Mouse (Mus musculus): ENCODE data around the gene 1700021F07Rik. TPM values are rescaled to one million over a fixed set of nuclear protein-coding genes. Genes with fewer than 3 reads are reported as not detected.

The 1700021F07Rik gene
- polyA plus RNA-seq (2014; fragmentation: Nextera tagmentation; extraction: Ambion mirVana), result not detected in 2 replicates

DNA sequence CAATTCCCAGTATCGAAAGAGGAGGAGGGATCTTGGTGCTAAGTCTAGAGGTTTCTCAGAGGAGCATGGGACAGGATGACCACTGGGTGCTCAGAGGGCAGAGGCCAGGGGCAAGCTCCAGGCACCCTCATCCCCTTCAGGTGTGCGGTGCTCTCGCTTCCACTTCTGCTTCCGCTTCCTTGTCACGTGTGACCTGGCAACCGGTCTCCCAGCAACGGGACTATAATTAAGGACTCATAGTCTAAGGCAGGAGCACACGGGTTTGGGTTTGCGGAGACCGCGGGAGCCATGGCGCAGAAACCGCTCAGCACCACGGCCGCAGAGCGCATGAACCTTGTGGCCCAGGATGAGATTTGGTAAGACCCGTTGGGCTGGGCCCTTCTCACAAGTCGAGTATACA, at the start of gene 1700021F07Rik:
1700021F07Rik (plus strand) TSS at position 211 of the 400 bp plus-strand sequence.
- no peak within 1 kb of the TSS for H3K4me3 ChIP-seq (ENCODE audit: low read depth, low read length)
- H3K9me3 ChIP-seq (ENCODE audit: control insufficient read depth, low read length), result no peaks in the 10 kb centered on the region
- H3K27ac ChIP-seq (ENCODE audit: low read depth), result no peak within 1 kb of the TSS
- no peak within 1 kb of the TSS for H3K9ac ChIP-seq (ENCODE audit: low read length)
- no peak for ATAC-seq (replicated peaks; ENCODE audit: low FRiP score, low TSS enrichment, low read depth)
- H3K4me2 ChIP-seq (ENCODE audit: low read length), result no peak within 1 kb of the TSS
- no peaks in the 10 kb centered on the region for H3K36me3 ChIP-seq (ENCODE audit: control insufficient read depth, insufficient read depth, low read length)
- H3K4me1 ChIP-seq (replicated peaks; ENCODE audit: control insufficient read depth, insufficient read depth, low read length), result no peaks in the 10 kb centered on the region; the same call in 1 of the 2 replicates
- no peaks in the 10 kb centered on the region for H3K27me3 ChIP-seq (replicated peaks; ENCODE audit: control insufficient read depth, insufficient read depth, low read length)
- 91% methylated on average over 18 of the region's 18 CpGs for WGBS
- no peak for DNase-seq (ENCODE audit: low spot score)

DNA sequence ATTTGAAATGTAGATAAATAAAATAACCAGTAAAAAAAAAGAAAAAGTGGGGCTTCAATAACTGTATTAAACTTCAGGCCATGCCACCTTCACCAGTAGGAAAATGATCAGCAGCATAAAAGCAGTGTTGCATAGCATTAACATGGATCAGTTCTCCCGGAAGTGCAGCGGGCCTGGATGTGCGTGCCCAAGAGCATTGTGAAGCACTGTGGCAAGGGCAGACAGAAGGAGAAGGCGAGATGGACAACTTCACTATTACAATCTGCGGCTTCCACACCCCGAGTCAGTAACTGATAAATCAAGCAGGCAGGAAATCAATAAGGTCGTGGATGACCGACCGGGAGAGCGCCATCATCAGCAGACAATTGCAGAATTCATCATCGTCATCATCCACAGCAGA, 49.2 kb upstream of the 1700021F07Rik start:
- no peaks in the 10 kb centered on the region for H3K36me3 ChIP-seq (ENCODE audit: control insufficient read depth, insufficient read depth, low read length)
- peak; percentile 37 for DNase-seq (ENCODE audit: low spot score)
- no peaks in the 10 kb centered on the region for H3K27me3 ChIP-seq (replicated peaks; ENCODE audit: control insufficient read depth, insufficient read depth, low read length)
- no peak for ATAC-seq (replicated peaks; ENCODE audit: low FRiP score, low TSS enrichment, low read depth)
- WGBS, result 52% methylated on average over 11 of the region's 11 CpGs
- H3K4me1 ChIP-seq (replicated peaks; ENCODE audit: control insufficient read depth, insufficient read depth, low read length), result no peaks in the 10 kb centered on the region
- H3K9me3 ChIP-seq (ENCODE audit: control insufficient read depth, low read length), result no peaks in the 10 kb centered on the region
- H3K27ac ChIP-seq (ENCODE audit: low read depth), result no peak overlapping the region
- H3K4me3 ChIP-seq (ENCODE audit: low read depth, low read length), result no peak overlapping the region
- H3K4me2 ChIP-seq (ENCODE audit: low read length), result no peak overlapping the region
- no peak overlapping the region for H3K9ac ChIP-seq (ENCODE audit: low read length)

DNA sequence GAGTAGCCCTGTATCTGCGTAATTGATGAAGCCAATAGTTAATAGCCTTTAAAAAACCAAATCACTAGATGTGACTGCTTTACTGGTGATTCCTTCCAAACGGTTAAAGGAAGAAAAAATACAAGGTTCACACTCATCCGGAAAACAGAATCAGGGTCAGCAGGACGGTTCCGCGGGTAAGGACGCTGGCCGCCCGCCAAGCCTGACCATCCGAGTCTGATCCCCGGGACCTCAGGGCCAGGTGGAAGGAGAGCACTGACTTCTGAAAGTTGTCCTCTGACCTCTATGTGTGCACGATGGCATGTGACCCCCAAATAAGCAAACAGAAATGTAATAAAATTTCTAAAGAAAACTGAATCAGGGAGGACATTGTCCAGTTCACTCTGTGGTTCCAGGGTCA, 43.3 kb upstream of the 1700021F07Rik start:
- H3K4me3 ChIP-seq (ENCODE audit: low read depth, low read length), result no peak overlapping the region
- no peak overlapping the region for H3K9ac ChIP-seq (ENCODE audit: low read length)
- 77% methylated on average over 12 of the region's 12 CpGs for WGBS
- H3K36me3 ChIP-seq (ENCODE audit: control insufficient read depth, insufficient read depth, low read length), result no peaks in the 10 kb centered on the region
- H3K4me1 ChIP-seq (replicated peaks; ENCODE audit: control insufficient read depth, insufficient read depth, low read length), result no peaks in the 10 kb centered on the region
- no peaks in the 10 kb centered on the region for H3K9me3 ChIP-seq (ENCODE audit: control insufficient read depth, low read length)
- H3K27ac ChIP-seq (ENCODE audit: low read depth), result no peak overlapping the region
- DNase-seq (ENCODE audit: low spot score), result peak; percentile 20
- no peak for ATAC-seq (replicated peaks; ENCODE audit: low FRiP score, low TSS enrichment, low read depth)
- H3K27me3 ChIP-seq (replicated peaks; ENCODE audit: control insufficient read depth, insufficient read depth, low read length), result no peaks in the 10 kb centered on the region
- no peak overlapping the region for H3K4me2 ChIP-seq (ENCODE audit: low read length)

DNA sequence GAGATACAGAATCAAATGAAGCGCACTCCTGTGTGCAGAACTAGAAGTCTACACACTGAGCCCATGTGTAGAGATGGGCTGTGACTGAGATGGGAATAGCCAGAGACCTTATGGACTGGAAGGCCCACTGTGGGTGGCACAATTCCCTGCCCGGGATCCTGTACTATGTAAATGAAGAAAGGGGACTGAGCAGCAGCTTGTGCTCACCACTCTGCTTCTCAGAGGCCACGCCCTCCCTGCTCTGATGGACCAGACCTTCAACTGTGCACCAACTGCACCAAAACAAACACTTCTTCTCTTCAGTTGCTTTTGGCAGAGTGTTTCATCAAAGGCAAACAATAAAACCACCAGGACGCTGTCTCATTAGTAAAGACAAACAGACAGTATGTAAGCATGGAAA, 37.9 kb upstream of the 1700021F07Rik start:
- Histone ChIP-seq H3K36me3 (ENCODE audit: control insufficient read depth, insufficient read depth, low read length) (no peaks in the 10 kb centered on the region), H3K9me3 (ENCODE audit: control insufficient read depth, low read length) (no peaks in the 10 kb centered on the region), H3K27me3 (replicated peaks; ENCODE audit: control insufficient read depth, insufficient read depth, low read length) (no peaks in the 10 kb centered on the region), H3K4me3 (ENCODE audit: low read depth, low read length) (no peak overlapping the region), H3K4me2 (ENCODE audit: low read length) (no peak overlapping the region), H3K4me1 (replicated peaks; ENCODE audit: control insufficient read depth, insufficient read depth, low read length) (no peaks in the 10 kb centered on the region), H3K9ac (ENCODE audit: low read length) (no peak overlapping the region), H3K27ac (ENCODE audit: low read depth) (no peak overlapping the region)
- DNase-seq (ENCODE audit: low spot score) (peak; percentile 7), ATAC-seq (replicated peaks; ENCODE audit: low FRiP score, low TSS enrichment, low read depth) (no peak)
- WGBS, result 76% methylated on average over 4 of the region's 4 CpGs

DNA sequence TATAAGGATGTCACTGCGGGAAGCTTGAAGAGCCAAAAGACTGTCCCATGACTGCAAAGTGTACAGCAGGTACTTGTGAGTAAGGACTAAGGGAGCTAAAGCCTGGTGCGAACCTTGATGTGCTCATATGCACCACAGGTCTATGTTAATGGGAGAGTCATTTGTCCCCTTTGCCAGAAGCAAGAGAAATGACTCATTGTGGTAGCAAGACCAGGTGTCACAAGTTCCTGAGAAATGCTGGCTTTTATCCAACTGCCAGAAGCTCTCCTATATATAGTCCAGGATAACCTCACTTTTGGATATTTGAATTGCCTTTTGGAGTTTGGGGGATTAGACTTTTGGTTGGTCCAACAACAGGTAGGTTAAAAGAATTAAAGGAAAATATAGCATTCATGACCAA, 22.8 kb upstream of the 1700021F07Rik start:
- H3K36me3 ChIP-seq (ENCODE audit: control insufficient read depth, insufficient read depth, low read length), result no peaks in the 10 kb centered on the region
- WGBS, result 88% methylated on average over 2 of the region's 2 CpGs
- H3K4me3 ChIP-seq (ENCODE audit: low read depth, low read length), result no peak overlapping the region
- no peak overlapping the region for H3K4me2 ChIP-seq (ENCODE audit: low read length)
- no peaks in the 10 kb centered on the region for H3K9me3 ChIP-seq (ENCODE audit: control insufficient read depth, low read length)
- H3K9ac ChIP-seq (ENCODE audit: low read length), result no peak overlapping the region
- no peaks in the 10 kb centered on the region for H3K4me1 ChIP-seq (replicated peaks; ENCODE audit: control insufficient read depth, insufficient read depth, low read length)
- ATAC-seq (replicated peaks; ENCODE audit: low FRiP score, low TSS enrichment, low read depth) (no peak), DNase-seq (ENCODE audit: low spot score) (peak; percentile 38)
- H3K27me3 ChIP-seq (replicated peaks; ENCODE audit: control insufficient read depth, insufficient read depth, low read length), result no peaks in the 10 kb centered on the region
- no peak overlapping the region for H3K27ac ChIP-seq (ENCODE audit: low read depth)

DNA sequence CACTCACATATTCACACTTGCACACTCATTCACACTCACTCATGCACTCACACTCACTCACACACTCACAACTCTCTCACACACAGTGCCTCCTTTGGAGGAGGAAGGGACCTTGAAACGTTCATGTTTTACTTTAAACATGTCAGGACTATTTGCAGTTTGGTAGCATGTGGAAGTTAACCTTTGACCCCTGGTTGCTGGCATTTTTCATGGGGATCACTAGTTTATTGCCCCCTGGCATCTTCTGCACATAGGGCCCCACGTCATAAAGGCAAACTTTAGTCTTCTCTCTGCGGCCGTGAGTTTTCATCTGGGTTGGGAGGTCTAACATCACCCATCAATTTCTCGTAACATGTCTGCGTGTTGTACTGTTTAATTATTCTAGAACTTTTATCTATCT, 8.4 kb upstream of the 1700021F07Rik start:
- Histone ChIP-seq H3K4me1 (replicated peaks; ENCODE audit: control insufficient read depth, insufficient read depth, low read length) (0 out of 2 replicates have a peak, but pooled peaks cover 4% of the 10 kb centered on the region), H3K9me3 (ENCODE audit: control insufficient read depth, low read length) (peaks cover 3% of the 10 kb centered on the region; the same call in 1 of the 2 replicates), H3K4me3 (ENCODE audit: low read depth, low read length) (no peak overlapping the region), H3K36me3 (ENCODE audit: control insufficient read depth, insufficient read depth, low read length) (no peaks in the 10 kb centered on the region), H3K4me2 (ENCODE audit: low read length) (no peak overlapping the region), H3K27ac (ENCODE audit: low read depth) (no peak overlapping the region), H3K27me3 (replicated peaks; ENCODE audit: control insufficient read depth, insufficient read depth, low read length) (no peaks in the 10 kb centered on the region), H3K9ac (ENCODE audit: low read length) (no peak overlapping the region)
- ATAC-seq (replicated peaks; ENCODE audit: low FRiP score, low TSS enrichment, low read depth), result no peak
- DNase-seq (ENCODE audit: low spot score), result no peak
- 48% methylated on average over 6 of the region's 6 CpGs for WGBS

DNA sequence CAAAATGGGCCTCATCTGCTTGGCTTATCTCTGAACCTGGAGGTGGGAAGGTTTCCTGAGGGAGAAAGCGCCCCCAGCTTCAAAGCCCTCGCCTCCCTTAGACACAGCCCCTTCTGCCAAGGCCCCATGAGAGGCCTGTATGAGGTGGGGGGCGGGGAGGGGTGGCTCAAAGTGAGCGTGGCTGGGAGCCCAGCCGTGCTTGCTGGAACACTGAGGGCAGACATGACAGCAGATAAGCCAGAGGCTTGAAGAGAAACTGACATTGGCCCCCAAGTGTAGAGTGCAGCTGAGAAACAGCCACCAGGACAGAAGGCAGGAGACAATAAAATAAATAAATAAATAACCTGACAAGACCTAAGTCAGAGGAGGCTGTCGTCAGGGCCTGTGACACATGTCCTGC, 7.2 kb upstream of the 1700021F07Rik start:
- ATAC-seq (replicated peaks; ENCODE audit: low FRiP score, low TSS enrichment, low read depth), result no peak
- no peak for DNase-seq (ENCODE audit: low spot score)
- no peaks in the 10 kb centered on the region for H3K27me3 ChIP-seq (replicated peaks; ENCODE audit: control insufficient read depth, insufficient read depth, low read length)
- peaks cover 2% of the 10 kb centered on the region; the same call in 1 of the 2 replicates for H3K9me3 ChIP-seq (ENCODE audit: control insufficient read depth, low read length)
- H3K36me3 ChIP-seq (ENCODE audit: control insufficient read depth, insufficient read depth, low read length), result no peaks in the 10 kb centered on the region
- no peak overlapping the region for H3K9ac ChIP-seq (ENCODE audit: low read length)
- WGBS, result 52% methylated on average over 6 of the region's 6 CpGs
- no peak overlapping the region for H3K4me3 ChIP-seq (ENCODE audit: low read depth, low read length)
- H3K4me1 ChIP-seq (replicated peaks; ENCODE audit: control insufficient read depth, insufficient read depth, low read length), result 0 out of 2 replicates have a peak, but pooled peaks cover 4% of the 10 kb centered on the region
- H3K4me2 ChIP-seq (ENCODE audit: low read length), result no peak overlapping the region
- H3K27ac ChIP-seq (ENCODE audit: low read depth), result no peak overlapping the region

DNA sequence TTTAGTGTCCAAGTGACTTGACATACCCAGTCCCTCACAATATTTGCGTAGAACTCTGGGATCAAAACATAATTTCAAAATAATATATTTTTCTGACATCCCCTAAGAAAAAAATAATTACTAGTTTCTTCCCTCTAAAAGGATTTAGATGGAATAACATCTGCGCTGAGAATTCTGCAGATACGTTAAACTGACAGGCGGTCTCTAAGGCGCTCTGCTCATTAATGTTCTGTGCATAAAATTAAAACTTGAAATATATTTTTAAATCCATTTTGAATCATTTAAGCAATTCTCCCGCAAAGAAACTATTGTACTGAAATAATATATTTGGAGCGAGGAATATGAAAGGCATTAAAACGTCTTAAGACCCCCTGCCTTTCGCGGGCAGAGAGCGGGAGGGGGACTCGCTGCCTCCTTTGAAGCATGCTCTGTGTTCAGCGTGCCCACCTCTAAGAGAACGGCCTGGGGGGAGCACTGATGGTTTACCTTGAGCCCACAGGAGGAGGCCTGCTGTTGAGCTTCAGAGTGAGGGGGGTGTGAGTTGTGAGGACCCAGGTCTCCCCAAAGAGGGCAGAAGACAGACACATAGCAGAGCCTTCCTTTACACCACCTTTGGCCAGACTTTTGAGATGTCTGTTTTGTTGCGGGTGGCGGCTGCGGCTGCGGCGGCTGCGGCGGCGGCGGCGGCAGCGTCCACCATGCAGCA, 6.1 kb upstream of the 1700021F07Rik start:
- no peak for DNase-seq (ENCODE audit: low spot score)
- Histone ChIP-seq H3K9me3 (ENCODE audit: control insufficient read depth, low read length) (no peaks in the 10 kb centered on the region), H3K4me2 (ENCODE audit: low read length) (no peak overlapping the region), H3K27me3 (replicated peaks; ENCODE audit: control insufficient read depth, insufficient read depth, low read length) (no peaks in the 10 kb centered on the region), H3K36me3 (ENCODE audit: control insufficient read depth, insufficient read depth, low read length) (no peaks in the 10 kb centered on the region), H3K4me3 (ENCODE audit: low read depth, low read length) (no peak overlapping the region), H3K4me1 (replicated peaks; ENCODE audit: control insufficient read depth, insufficient read depth, low read length) (peaks cover 4% of the 10 kb centered on the region; the same call in 1 of the 2 replicates), H3K27ac (ENCODE audit: low read depth) (no peak overlapping the region), H3K9ac (ENCODE audit: low read length) (no peak overlapping the region)
- ATAC-seq (replicated peaks; ENCODE audit: low FRiP score, low TSS enrichment, low read depth), result no peak
- WGBS, result 84% methylated on average over 25 of the region's 25 CpGs

DNA sequence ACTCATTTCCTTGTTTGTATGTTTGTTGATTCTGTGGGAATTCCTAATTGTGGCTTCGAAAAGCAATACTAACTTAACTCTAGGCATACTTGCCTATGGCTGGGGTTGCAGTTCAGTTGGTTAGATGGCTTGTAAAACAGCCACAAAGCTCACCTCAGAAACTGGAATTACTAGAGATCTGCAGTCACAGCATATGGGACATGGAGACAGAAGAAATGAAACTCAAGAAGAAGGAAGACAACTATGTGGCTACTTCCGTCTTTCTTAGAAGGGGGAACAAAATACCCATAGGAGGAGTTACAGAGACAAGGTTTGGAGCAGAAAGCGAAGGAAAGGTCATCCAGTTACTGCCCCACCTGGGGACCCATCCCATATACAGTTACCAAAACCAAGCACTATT, 6.1 kb downstream of the 1700021F07Rik start:
- Histone ChIP-seq H3K4me3 (ENCODE audit: low read depth, low read length) (no peak overlapping the region), H3K27me3 (replicated peaks; ENCODE audit: control insufficient read depth, insufficient read depth, low read length) (no peaks in the 10 kb centered on the region), H3K4me1 (replicated peaks; ENCODE audit: control insufficient read depth, insufficient read depth, low read length) (no peaks in the 10 kb centered on the region), H3K9me3 (ENCODE audit: control insufficient read depth, low read length) (no peaks in the 10 kb centered on the region), H3K4me2 (ENCODE audit: low read length) (no peak overlapping the region), H3K27ac (ENCODE audit: low read depth) (no peak overlapping the region), H3K36me3 (ENCODE audit: control insufficient read depth, insufficient read depth, low read length) (no peaks in the 10 kb centered on the region), H3K9ac (ENCODE audit: low read length) (no peak overlapping the region)
- WGBS, result 79% methylated on average over 3 of the region's 3 CpGs
- ATAC-seq (replicated peaks; ENCODE audit: low FRiP score, low TSS enrichment, low read depth) (no peak), DNase-seq (ENCODE audit: low spot score) (no peak)
